Mouse (Mus musculus) neural tube, embryonic 15.5 days (tissue): ENCODE measurements around the gene Limch1. TPM values are rescaled to one million over a fixed set of nuclear protein-coding genes. Genes with fewer than 3 reads are reported as not detected.
A peak's percentile ranks its signal among the peaks of the same experiment; 100 is the strongest.

Experiments used
- ATAC-seq: fragments of 200-750 bp; cut with Nextera tagmentation; 2 replicates; pipeline ENCODE4 v1.8.0; 2017; ENCODE audit warnings: mild to moderate bottlenecking, moderate TSS enrichment, moderate library complexity; ENCODE audit not compliant: low FRiP score
- H3K27ac ChIP-seq: fragments of 300-500 bp; sonication (generic); replicated peaks from 2 replicates; pipeline ENCODE4 v1.5.1; 2015; ENCODE audit warnings: mild to moderate bottlenecking, inconsistent platforms
- H3K27me3 ChIP-seq: fragments of 300-500 bp; sonication (generic); replicated peaks from 2 replicates; pipeline ENCODE4 v1.6.1; 2015; ENCODE audit warnings: inconsistent platforms
- H3K36me3 ChIP-seq: fragments of 300-500 bp; sonication (generic); 2 replicates; pipeline ENCODE4 v1.6.1; 2015; ENCODE audit warnings: inconsistent platforms
- H3K4me1 ChIP-seq: fragments of 300-500 bp; sonication (generic); 2 replicates; pipeline ENCODE4 v1.6.1; 2015; ENCODE audit warnings: inconsistent platforms
- H3K4me2 ChIP-seq: fragments of 300-500 bp; sonication (generic); 2 replicates; pipeline ENCODE4 v1.6.1; 2015; ENCODE audit warnings: inconsistent platforms, mild to moderate bottlenecking, moderate library complexity
- H3K4me3 ChIP-seq: fragments of 300-500 bp; sonication (generic); replicated peaks from 2 replicates; pipeline ENCODE4 v1.5.1; 2015; ENCODE audit warnings: mild to moderate bottlenecking, inconsistent platforms
- H3K9ac ChIP-seq: fragments of 300-500 bp; sonication (generic); replicated peaks from 2 replicates; pipeline ENCODE4 v1.6.1; 2015; ENCODE audit warnings: mild to moderate bottlenecking, inconsistent platforms
- H3K9me3 ChIP-seq: fragments of 300-500 bp; sonication (generic); replicated peaks from 2 replicates; pipeline ENCODE4 v1.6.1; 2016; ENCODE audit warnings: inconsistent platforms
- WGBS: fragments of 180-500 bp; shearing (Covaris S2); methylation state at CpG from one replicate; pipeline ENCODE4 v1.1.7; 2015; ENCODE audit warnings: mixed read lengths; 5-methylcytosine and 5-hydroxymethylcytosine counted together
- polyA plus RNA-seq: library from polyadenylated mRNA; unstranded; fragments of >200 nt; fragmentation: Nextera tagmentation; extraction: Ambion mirVana; gene quantifications from 2 replicates; pipeline ENCODE4 v1.2.1, GENCODE M21; 2015

Limch1 gene
- polyA plus RNA-seq, 1 experiment from 2014 or later: 63.7 TPM

DNA sequence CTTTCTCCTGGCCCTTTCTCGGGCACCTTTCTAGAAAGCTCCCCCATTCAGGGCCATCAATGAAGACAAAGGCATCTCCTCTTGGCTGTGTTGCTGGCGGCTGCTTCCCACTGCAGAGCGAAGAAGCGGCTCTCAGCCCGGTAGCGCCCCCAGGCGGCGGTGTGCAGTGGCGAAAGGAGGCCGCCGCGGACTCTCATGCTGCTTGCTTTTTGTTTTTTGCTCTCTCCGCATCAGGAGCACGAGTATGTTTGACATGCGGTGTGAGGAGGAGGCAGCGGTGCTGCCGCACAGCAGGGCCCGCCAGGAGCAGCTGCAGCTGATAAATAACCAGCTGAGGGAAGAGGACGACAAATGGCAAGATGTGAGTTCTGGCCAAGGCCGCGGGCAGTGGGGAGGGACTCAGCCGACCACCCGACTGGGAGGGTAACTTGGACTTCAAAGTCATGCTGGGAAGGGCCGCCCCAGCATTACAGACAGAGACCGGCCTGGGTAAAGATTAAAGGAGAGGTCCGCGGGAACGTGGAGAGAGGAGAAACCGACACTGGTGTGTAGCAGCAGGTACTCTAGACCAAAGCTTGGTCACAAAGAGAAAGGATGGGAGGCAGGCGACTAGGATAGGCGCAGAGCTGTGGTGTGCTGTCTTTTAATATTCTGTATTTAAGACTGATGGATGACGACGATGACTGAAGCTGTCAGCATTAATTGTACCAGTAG is 251.4 kb downstream of the Limch1 start:
- ATAC-seq: peak; percentile 87
- H3K36me3 ChIP-seq: no peaks in the 10 kb centered on the region

DNA sequence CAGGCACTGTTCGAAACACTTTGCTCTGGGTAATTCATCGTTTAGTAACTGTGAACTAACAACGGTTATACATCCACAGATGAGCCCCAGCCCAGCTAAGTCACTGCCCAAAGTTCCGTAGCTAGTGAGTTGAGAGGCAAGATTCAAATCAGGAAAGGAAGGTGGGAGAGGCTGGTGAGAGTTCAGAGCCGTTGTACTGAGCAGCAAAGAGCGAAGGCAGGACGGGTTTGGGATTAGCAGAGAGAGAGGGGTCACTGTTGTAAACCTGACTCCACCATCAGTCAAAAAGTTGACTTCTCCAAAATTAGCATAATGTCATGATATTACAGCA is 251.9 kb downstream of the Limch1 start:
- H3K9me3 ChIP-seq: no peaks in the 10 kb centered on the region
- H3K27me3 ChIP-seq: no peaks in the 10 kb centered on the region
- peak overlapping the region; percentile 71; the same call in 1 of the 2 replicates for H3K27ac ChIP-seq
- H3K4me3 ChIP-seq: peak overlapping the region; percentile 36
- 16% methylated on average over 7 of the region's 7 CpGs for WGBS
- peaks cover 26% of the 10 kb centered on the region for H3K4me1 ChIP-seq
- peak overlapping the region; percentile 64 for H3K4me2 ChIP-seq
- ATAC-seq: peak; percentile 36
- peak overlapping the region; percentile 40; the same call in 1 of the 2 replicates for H3K9ac ChIP-seq
- H3K36me3 ChIP-seq: peaks cover 5% of the 10 kb centered on the region

More for the DNA sequence above, 251.4 kb downstream of the Limch1 start:
- WGBS: 3% methylated on average over 33 of the region's 33 CpGs
- H3K9me3 ChIP-seq: no peaks in the 10 kb centered on the region
- peak overlapping the region; percentile 71 for H3K27ac ChIP-seq
- H3K4me2 ChIP-seq: peak overlapping the region; percentile 64
- H3K27me3 ChIP-seq: no peaks in the 10 kb centered on the region
- H3K9ac ChIP-seq: peak overlapping the region; percentile 40
- H3K4me1 ChIP-seq: peaks cover 26% of the 10 kb centered on the region
- peak overlapping the region; percentile 36 for H3K4me3 ChIP-seq

DNA sequence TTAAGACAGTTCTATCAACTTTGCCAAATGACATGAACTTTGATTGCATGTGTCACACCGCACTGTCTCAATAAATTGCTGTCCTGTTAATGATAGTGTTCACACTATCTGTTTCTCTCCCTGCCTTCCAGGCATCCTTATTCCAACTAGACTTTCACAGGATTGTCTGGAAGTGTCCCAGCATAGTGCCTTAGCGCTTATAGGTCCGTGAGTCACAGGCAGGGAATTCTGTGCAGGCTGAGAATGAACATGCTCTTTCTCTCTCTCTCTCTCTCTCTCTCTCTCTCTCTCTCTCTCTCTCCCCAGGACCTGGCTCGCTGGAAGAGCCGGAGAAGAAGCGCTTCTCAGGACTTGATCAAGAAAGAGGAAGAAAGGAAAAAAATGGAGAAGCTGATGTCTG is 252.7 kb downstream of the Limch1 start:
- Histone ChIP-seq H3K4me1 (peaks cover 22% of the 10 kb centered on the region), H3K27ac (no peak overlapping the region), H3K27me3 (no peaks in the 10 kb centered on the region), H3K9me3 (no peaks in the 10 kb centered on the region), H3K4me3 (no peak overlapping the region), H3K36me3 (peaks cover 6% of the 10 kb centered on the region), H3K9ac (no peak overlapping the region), H3K4me2 (no peak overlapping the region)
- no peak for ATAC-seq
- 82% methylated on average over 6 of the region's 6 CpGs for WGBS

DNA sequence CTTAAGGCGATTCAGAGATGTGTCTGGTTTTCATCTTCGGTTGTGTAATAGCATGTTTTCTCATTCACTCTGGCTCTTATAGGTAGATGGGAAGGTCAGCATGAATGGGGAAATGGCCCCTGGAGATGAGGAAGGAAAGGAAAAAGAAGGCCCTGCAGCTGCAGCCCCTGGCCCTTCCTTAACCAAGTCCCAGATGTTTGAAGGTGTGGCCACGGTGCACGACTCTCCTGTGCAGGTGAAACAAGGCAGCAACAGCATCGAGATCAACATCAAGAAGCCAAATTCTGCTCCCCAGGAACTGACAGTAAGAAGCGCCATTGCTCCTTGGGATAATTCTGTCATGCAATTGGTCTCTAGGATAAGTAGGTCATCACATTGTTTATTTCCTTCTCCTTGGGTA is 256.7 kb downstream of the Limch1 start:
- Histone ChIP-seq H3K9ac (no peak overlapping the region), H3K4me1 (peaks cover 8% of the 10 kb centered on the region), H3K4me2 (no peak overlapping the region), H3K4me3 (no peak overlapping the region), H3K27ac (no peak overlapping the region), H3K9me3 (no peaks in the 10 kb centered on the region), H3K27me3 (no peaks in the 10 kb centered on the region), H3K36me3 (peaks cover 12% of the 10 kb centered on the region)
- WGBS: 95% methylated on average over 6 of the region's 6 CpGs
- no peak for ATAC-seq

DNA sequence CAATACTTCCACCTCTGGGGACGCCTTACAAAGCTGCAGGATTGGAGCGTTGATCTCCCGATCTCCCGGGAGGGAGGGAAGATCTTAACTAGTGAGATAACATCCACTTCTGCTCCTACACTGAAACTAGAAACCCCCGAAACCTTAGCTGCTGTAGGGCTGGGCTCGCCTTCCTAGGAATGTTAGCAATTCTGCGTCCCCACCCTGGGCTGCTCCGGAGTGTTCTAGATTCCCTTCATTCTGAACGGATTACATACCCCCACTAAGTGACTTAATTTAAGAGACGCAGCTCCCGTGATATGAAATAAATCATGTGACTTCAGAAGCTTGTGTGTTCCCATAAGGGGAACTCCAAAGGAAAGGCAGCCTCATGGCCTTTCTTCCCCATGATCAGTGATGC is 259.0 kb downstream of the Limch1 start:
- no peaks in the 10 kb centered on the region for H3K4me1 ChIP-seq
- no peak overlapping the region for H3K4me2 ChIP-seq
- H3K4me3 ChIP-seq: no peak overlapping the region
- no peak overlapping the region for H3K27ac ChIP-seq
- ATAC-seq: no peak
- peaks cover 20% of the 10 kb centered on the region for H3K36me3 ChIP-seq
- H3K27me3 ChIP-seq: no peaks in the 10 kb centered on the region
- whole genome bisulfite sequencing: 88% methylated on average over 11 of the region's 11 CpGs
- no peak overlapping the region for H3K9ac ChIP-seq
- no peaks in the 10 kb centered on the region for H3K9me3 ChIP-seq

DNA sequence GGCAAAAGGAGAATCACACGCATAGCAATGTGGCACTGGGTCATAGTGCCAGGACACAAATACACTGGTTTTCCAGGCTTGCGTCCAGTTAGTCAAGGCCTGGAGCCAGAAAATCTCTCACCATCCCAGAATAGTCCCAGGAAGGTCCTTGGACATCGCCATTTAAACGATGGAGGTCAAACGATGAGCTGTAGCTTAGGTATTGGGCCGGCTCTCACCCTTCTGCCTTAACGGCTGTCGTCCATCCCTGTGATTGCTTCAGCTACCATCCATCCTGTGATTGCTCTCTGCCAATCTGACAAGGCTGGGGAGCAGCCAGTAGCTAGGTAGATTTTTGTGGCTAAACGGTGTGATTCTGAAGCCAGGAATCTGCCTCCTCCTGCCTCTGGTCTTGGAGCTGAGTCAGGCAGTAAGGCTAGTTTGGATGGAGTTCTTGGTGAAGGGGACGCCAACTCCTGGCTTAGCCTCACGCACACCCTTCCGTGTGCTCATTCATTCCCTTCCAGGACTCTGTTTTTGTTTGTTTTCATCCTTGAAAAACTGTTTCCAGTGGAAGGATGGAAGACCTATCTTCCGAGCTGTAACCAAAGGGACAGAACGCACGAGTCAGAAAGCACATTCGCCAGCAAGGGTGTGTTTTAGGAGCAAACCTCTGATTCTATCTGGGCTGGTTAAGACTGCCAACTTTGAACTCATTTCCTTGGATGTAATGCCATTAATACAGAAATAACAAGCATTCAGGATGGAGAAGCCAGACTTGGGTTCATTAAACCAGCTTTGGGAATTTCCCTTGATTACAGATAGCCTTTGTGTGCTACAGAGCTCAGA is 265.6 kb downstream of the Limch1 start:
- H3K27me3 ChIP-seq: no peaks in the 10 kb centered on the region
- H3K4me3 ChIP-seq: no peak overlapping the region
- 81% methylated on average over 16 of the region's 16 CpGs for WGBS
- H3K36me3 ChIP-seq: 0 out of 2 replicates have a peak, but pooled peaks cover 8% of the 10 kb centered on the region
- peak overlapping the region; percentile 45; the same call in 1 of the 2 replicates for H3K27ac ChIP-seq
- no peaks in the 10 kb centered on the region for H3K9me3 ChIP-seq
- no peak for ATAC-seq
- no peak overlapping the region for H3K9ac ChIP-seq
- peaks cover 12% of the 10 kb centered on the region; the same call in 1 of the 2 replicates for H3K4me1 ChIP-seq
- no peak overlapping the region for H3K4me2 ChIP-seq

DNA sequence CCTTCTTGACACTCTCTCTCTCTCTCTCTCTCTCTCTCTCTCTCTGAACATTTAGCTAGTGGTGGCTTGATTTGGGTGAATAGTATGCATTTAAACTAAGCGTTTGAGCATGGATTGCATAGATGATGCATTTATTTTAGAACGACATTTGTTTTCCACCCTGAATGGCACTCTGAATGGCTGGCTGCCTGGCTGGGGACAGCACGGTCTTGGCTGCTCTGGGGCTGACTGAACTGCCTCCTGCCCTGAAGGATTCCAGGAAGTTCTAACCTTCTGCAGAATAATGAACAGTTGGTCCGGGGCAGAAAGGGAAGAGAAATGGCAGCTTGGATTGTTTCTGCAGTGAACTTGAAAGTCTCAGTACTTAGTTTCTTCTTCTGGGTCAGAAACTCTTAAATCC is 266.4 kb downstream of the Limch1 start:
- H3K36me3 ChIP-seq: 0 out of 2 replicates have a peak, but pooled peaks cover 8% of the 10 kb centered on the region
- H3K4me1 ChIP-seq: peaks cover 12% of the 10 kb centered on the region; the same call in 1 of the 2 replicates
- no peaks in the 10 kb centered on the region for H3K27me3 ChIP-seq
- WGBS: 69% methylated on average over 4 of the region's 4 CpGs
- no peak overlapping the region for H3K9ac ChIP-seq
- H3K4me3 ChIP-seq: no peak overlapping the region
- no peaks in the 10 kb centered on the region for H3K9me3 ChIP-seq
- ATAC-seq: no peak
- H3K4me2 ChIP-seq: no peak overlapping the region
- no peak overlapping the region for H3K27ac ChIP-seq

DNA sequence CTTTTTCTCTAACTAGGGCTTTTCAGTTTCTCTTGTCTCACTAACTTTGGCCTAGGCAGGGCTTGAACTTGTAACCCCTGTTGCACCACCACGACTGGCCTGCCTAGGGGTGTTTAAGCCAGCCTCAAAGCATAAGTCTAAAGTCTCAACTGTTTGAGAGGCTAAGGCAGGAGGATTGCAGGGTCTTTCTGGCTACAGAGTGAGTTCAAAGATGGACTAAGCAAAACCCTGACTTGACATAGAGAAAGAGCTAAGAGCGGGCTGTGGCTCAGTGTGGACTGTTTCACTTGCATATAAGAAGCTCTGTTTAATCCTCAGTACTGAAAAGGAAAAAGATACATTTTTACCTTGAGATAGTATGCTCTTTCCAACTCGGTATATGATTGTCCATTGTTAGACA is 268.3 kb downstream of the Limch1 start:
- 84% methylated on average over 3 of the region's 3 CpGs for WGBS

DNA sequence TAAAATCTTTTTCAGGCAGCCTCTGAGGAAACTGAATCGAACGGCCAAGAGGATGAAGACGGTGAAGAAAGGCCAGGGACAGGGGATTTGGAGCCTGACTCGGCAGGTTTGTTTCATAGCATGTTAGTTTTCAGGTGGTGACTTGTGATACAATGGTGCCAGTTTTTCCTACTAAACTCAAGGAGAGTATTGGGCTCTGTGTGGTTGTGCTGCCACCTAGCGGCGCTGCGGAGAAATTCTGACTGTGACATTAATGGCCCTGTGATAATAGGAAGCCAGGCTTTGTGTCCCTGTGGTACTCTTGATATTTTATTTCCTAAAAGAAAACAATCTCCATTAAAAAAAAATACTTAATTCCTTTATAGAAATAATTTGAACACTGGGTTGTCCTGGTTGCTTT is 270.8 kb downstream of the Limch1 start:
- peak; percentile 79; the same call in 1 of the 2 replicates for ATAC-seq
- Histone ChIP-seq H3K36me3 (peaks cover 14% of the 10 kb centered on the region), H3K4me3 (no peak overlapping the region), H3K27ac (no peak overlapping the region), H3K9ac (no peak overlapping the region), H3K4me1 (0 out of 2 replicates have a peak, but pooled peaks cover 4% of the 10 kb centered on the region), H3K9me3 (no peaks in the 10 kb centered on the region), H3K27me3 (no peaks in the 10 kb centered on the region), H3K4me2 (no peak overlapping the region)
- 10% methylated on average over 7 of the region's 7 CpGs for WGBS

More for the DNA sequence above, 268.3 kb downstream of the Limch1 start:
- H3K4me3 ChIP-seq: no peak overlapping the region
- peaks cover 9% of the 10 kb centered on the region; the same call in 1 of the 2 replicates for H3K36me3 ChIP-seq
- no peak overlapping the region for H3K9ac ChIP-seq
- H3K4me1 ChIP-seq: peaks cover 12% of the 10 kb centered on the region; the same call in 1 of the 2 replicates
- no peaks in the 10 kb centered on the region for H3K27me3 ChIP-seq
- H3K9me3 ChIP-seq: no peaks in the 10 kb centered on the region
- H3K27ac ChIP-seq: no peak overlapping the region
- no peak for ATAC-seq
- no peak overlapping the region for H3K4me2 ChIP-seq

DNA sequence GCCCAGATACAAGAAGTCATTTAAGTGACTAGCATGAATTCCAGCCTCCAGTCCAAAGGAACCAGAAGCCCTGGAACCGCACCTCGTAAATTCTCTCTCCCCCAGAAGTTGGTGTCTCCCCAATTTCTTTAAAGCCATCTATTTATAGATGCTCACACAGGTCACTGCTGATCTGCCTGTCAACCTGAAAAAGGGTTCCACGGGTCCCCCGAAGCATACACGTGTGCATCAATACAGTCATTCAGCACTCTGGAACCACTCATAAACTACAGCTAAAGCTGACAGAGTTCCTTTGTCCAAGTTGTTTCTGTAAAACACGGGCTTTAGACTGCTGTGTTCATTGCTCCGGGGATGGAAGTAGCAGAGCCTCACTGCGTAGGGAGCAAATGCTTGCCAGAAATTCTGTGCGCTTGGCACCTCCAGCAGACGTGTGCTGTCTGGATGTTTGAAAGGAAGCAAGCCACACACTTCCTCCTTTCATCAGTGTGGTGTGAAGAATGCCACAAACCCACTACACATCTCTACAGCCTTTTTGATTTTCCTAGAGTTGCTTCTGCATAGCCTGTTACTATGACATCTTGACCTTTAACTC is 278.9 kb downstream of the Limch1 start:
- ATAC-seq: no peak
- peaks cover 19% of the 10 kb centered on the region for H3K36me3 ChIP-seq
- no peak overlapping the region for H3K4me2 ChIP-seq
- no peak overlapping the region for H3K9ac ChIP-seq
- no peak overlapping the region for H3K27ac ChIP-seq
- no peaks in the 10 kb centered on the region for H3K27me3 ChIP-seq
- WGBS: 59% methylated on average over 10 of the region's 10 CpGs
- H3K9me3 ChIP-seq: no peaks in the 10 kb centered on the region
- peaks cover 12% of the 10 kb centered on the region for H3K4me1 ChIP-seq
- no peak overlapping the region for H3K4me3 ChIP-seq

DNA sequence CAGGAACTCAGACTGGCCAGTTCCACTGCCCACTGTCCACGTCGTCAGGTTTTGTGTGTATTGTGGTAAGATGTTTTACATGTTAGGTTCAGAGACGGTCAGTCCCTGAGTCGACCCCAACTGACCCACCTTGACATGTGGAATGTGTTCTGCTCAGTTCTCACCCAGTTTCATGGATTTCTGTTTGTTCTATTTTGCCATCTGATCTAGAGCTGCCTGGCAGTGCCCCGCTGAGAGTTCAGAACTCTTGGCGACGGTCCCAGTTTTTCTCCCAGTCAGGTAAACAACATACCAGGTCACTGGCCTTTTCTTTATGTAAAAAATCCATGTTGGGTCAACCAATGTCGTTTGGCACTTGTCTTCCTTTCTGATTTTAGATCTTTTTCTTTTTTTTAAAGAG is 279.5 kb downstream of the Limch1 start:
- no peaks in the 10 kb centered on the region for H3K9me3 ChIP-seq
- no peaks in the 10 kb centered on the region for H3K27me3 ChIP-seq
- H3K9ac ChIP-seq: no peak overlapping the region
- H3K4me2 ChIP-seq: no peak overlapping the region
- H3K4me3 ChIP-seq: no peak overlapping the region
- H3K27ac ChIP-seq: no peak overlapping the region
- H3K4me1 ChIP-seq: peaks cover 14% of the 10 kb centered on the region
- WGBS: 80% methylated on average over 8 of the region's 8 CpGs
- no peak for ATAC-seq
- H3K36me3 ChIP-seq: peaks cover 24% of the 10 kb centered on the region
